Mouse (Mus musculus) ES-E14 (cell line): ENCODE measurements around the gene Stx1b.

Source experiments
- HCFC1 ChIP-seq: IDR thresholded peaks from 2 replicates; pipeline ENCODE4 v1.6.1; 2012; ENCODE audit warnings: low read length, inconsistent platforms, borderline replicate concordance; ENCODE audit not compliant: insufficient read depth
- ZNF384 ChIP-seq: IDR thresholded peaks from 2 replicates; pipeline ENCODE4 v1.6.1; 2012; ENCODE audit warnings: low read depth, low read length, inconsistent platforms

GRCm38 (mm10) chr7:127770039-127770905, 54.1 kb downstream of the Stx1b start:
- no peak for TF ChIP-seq ZNF384
- TF ChIP-seq HCFC1 = no peak
